Mouse (Mus musculus): ENCODE results near the gene Mapkbp1.

Gene Mapkbp1

GRCm38 (mm10) chr2:120008672-120009071, 36.2 kb downstream of the Mapkbp1 start:
- no peak for DNase-seq (ENCODE audit: low read depth, low spot score)

- peak; percentile 62 for DNase-seq (ENCODE audit: low read depth, low spot score)
Measured at GRCm38 (mm10) chr2:120011462-120012200, 39.1 kb downstream of the Mapkbp1 start.

- DNase-seq (ENCODE audit: low read depth, low spot score), result no peak
Measured at GRCm38 (mm10) chr2:120012924-120013323, 40.4 kb downstream of the Mapkbp1 start.

GRCm38 (mm10) chr2:120013831-120014486, 41.5 kb downstream of the Mapkbp1 start:
- DNase-seq (ENCODE audit: low read depth, low spot score), result no peak

- no peak for DNase-seq (ENCODE audit: low read depth, low spot score)
Measured at GRCm38 (mm10) chr2:120015882-120016281, 43.4 kb downstream of the Mapkbp1 start.

GRCm38 (mm10) chr2:120017599-120017998, 45.1 kb downstream of the Mapkbp1 start:
- no peak for DNase-seq (ENCODE audit: low read depth, low spot score)

GRCm38 (mm10) chr2:120024337-120024736, 51.8 kb downstream of the Mapkbp1 start:
- no peak for DNase-seq (ENCODE audit: low read depth, low spot score)

GRCm38 (mm10) chr2:120026984-120027949, 54.8 kb downstream of the Mapkbp1 start, which contains the start of the genes Jmjd7 and Gm28042:
Jmjd7 (plus strand) TSS chr2:120027483.
Gm28042 (plus strand) TSS chr2:120027493.
- peak; percentile 95 for DNase-seq (ENCODE audit: low read depth, low spot score)

- DNase-seq (ENCODE audit: low read depth, low spot score), result peak; percentile 63
Measured at GRCm38 (mm10) chr2:120027950-120028331, 55.4 kb downstream of the Mapkbp1 start.

GRCm38 (mm10) chr2:120030380-120030779, 57.9 kb downstream of the Mapkbp1 start:
- no peak for DNase-seq (ENCODE audit: low read depth, low spot score)

- DNase-seq (ENCODE audit: low read depth, low spot score), result peak; percentile 82
Measured at GRCm38 (mm10) chr2:120032726-120033467, 60.4 kb downstream of the Mapkbp1 start, which contains the start of gene Pla2g4b. Pla2g4b (plus strand) TSS chr2:120033417.

GRCm38 (mm10) chr2:120033726-120034125, 61.2 kb downstream of the Mapkbp1 start:
- no peak for DNase-seq (ENCODE audit: low read depth, low spot score)

- no peak for DNase-seq (ENCODE audit: low read depth, low spot score)
Measured at GRCm38 (mm10) chr2:120037744-120038143, 65.2 kb downstream of the Mapkbp1 start.

GRCm38 (mm10) chr2:120040991-120041390, 68.5 kb downstream of the Mapkbp1 start:
- no peak for DNase-seq (ENCODE audit: low read depth, low spot score)

- DNase-seq (ENCODE audit: low read depth, low spot score), result no peak
Measured at GRCm38 (mm10) chr2:120044101-120044603, 71.7 kb downstream of the Mapkbp1 start.

- DNase-seq (ENCODE audit: low read depth, low spot score), result no peak
Measured at GRCm38 (mm10) chr2:120044676-120045075, 72.2 kb downstream of the Mapkbp1 start.

GRCm38 (mm10) chr2:120046486-120047310, 74.2 kb downstream of the Mapkbp1 start:
- no peak for DNase-seq (ENCODE audit: low read depth, low spot score)

- DNase-seq (ENCODE audit: low read depth, low spot score), result no peak
Measured at GRCm38 (mm10) chr2:120048173-120048572, 75.7 kb downstream of the Mapkbp1 start.

- peak; percentile 46 for DNase-seq (ENCODE audit: low read depth, low spot score)
Measured at GRCm38 (mm10) chr2:120049632-120050274, 77.3 kb downstream of the Mapkbp1 start.

Data from A20 (cell line).